Mouse (Mus musculus) lung, embryonic 14.5 days (tissue): Measurements from ENCODE around the gene Tnfrsf12a. TPM values are rescaled to one million over a fixed set of nuclear protein-coding genes. Genes with fewer than 3 reads are reported as not detected.

ENCODE experiments used
- ATAC-seq: fragments of 200-750 bp; cut with Nextera tagmentation; 2 replicates; pipeline ENCODE4 v1.8.0; 2017; ENCODE audit warnings: mild to moderate bottlenecking, moderate TSS enrichment, moderate library complexity; ENCODE audit not compliant: insufficient read depth
- DNase-seq: peaks from one replicate; pipeline ENCODE4 v3.0.0-alpha.2; 2015
- H3K27ac ChIP-seq: fragments of 300-500 bp; sonication (generic); 2 replicates; pipeline ENCODE4 v1.5.1; 2014; ENCODE audit warnings: low read depth, mild to moderate bottlenecking, moderate library complexity
- H3K27me3 ChIP-seq: fragments of 300-500 bp; sonication (generic); 2 replicates; pipeline ENCODE4 v1.6.1; 2014; ENCODE audit warnings: low read length, control low read depth; ENCODE audit not compliant: insufficient read depth
- H3K36me3 ChIP-seq: fragments of 300-500 bp; sonication (generic); 2 replicates; pipeline ENCODE4 v1.6.1; 2014; ENCODE audit warnings: control low read depth; ENCODE audit not compliant: insufficient read depth
- H3K4me1 ChIP-seq: fragments of 300-500 bp; sonication (generic); 2 replicates; pipeline ENCODE4 v1.6.1; 2014; ENCODE audit warnings: antibody characterized with exemption, control low read depth; ENCODE audit not compliant: insufficient read depth
- H3K4me2 ChIP-seq: fragments of 300-500 bp; sonication (generic); 2 replicates; pipeline ENCODE4 v1.6.1; 2014; ENCODE audit warnings: mild to moderate bottlenecking
- H3K4me3 ChIP-seq: fragments of 300-500 bp; sonication (generic); 2 replicates; pipeline ENCODE4 v1.5.1; 2014; ENCODE audit warnings: low read depth, low read length
- H3K9ac ChIP-seq: fragments of 300-500 bp; sonication (generic); 2 replicates; pipeline ENCODE4 v1.6.1; 2014
- H3K9me3 ChIP-seq: fragments of 300-500 bp; sonication (generic); 2 replicates; pipeline ENCODE4 v1.6.1; 2016; ENCODE audit warnings: low read depth, low read length, control low read depth
- CTCF ChIP-seq: IDR thresholded peaks from 2 replicates; pipeline ENCODE4 v1.5.1; 2016; ENCODE audit warnings: antibody characterized with exemption, low read depth
- WGBS: fragments of 180-500 bp; shearing (Covaris S2); extraction: QIAGEN DNeasy Blood & Tissue Kit; methylation state at CpG from one replicate; pipeline ENCODE4 v1.1.7; 2014; 5-methylcytosine and 5-hydroxymethylcytosine counted together
- polyA plus RNA-seq: library from polyadenylated mRNA; unstranded; fragments of >200 nt; fragmentation: Nextera tagmentation; extraction: Ambion mirVana; gene quantifications from 2 replicates; pipeline ENCODE4 v1.2.1, GENCODE M21; 2014

Tnfrsf12a gene
- polyA plus RNA-seq, 1 experiment from 2014 or later, result 21.6 TPM

GRCm38 (mm10) chr17:23673424-23674073 is 3.7 kb downstream of the Tnfrsf12a start, which contains the start of the genes Hcfc1r1 and Thoc6:
Hcfc1r1 (plus strand) TSS chr17:23673596.
Thoc6 (minus strand) TSS chr17:23673882.
- ATAC-seq (peak; percentile 92), DNase-seq (peak; percentile 96)
- Histone ChIP-seq H3K9me3 (no peaks in the 10 kb centered on the region), H3K4me1 (peaks cover 6% of the 10 kb centered on the region; the same call in 1 of the 2 replicates), H3K27me3 (peaks cover 4% of the 10 kb centered on the region; the same call in 1 of the 2 replicates), H3K27ac (peak within 1 kb of the TSS; percentile 80), H3K4me3 (peak within 1 kb of the TSS; percentile 61), H3K4me2 (peak within 1 kb of the TSS; percentile 96), H3K36me3 (peaks cover 24% of the 10 kb centered on the region), H3K9ac (peak within 1 kb of the TSS; percentile 59)
- TF ChIP-seq CTCF, result no peak
- WGBS, result under 1% methylated on average over 45 of the region's 45 CpGs

- Histone ChIP-seq H3K4me1 (peaks cover 6% of the 10 kb centered on the region; the same call in 1 of the 2 replicates), H3K27ac (no peak overlapping the region), H3K4me2 (peak overlapping the region; percentile 96), H3K36me3 (peaks cover 31% of the 10 kb centered on the region), H3K27me3 (peaks cover 4% of the 10 kb centered on the region; the same call in 1 of the 2 replicates), H3K9ac (no peak overlapping the region), H3K9me3 (no peaks in the 10 kb centered on the region), H3K4me3 (peak overlapping the region; percentile 61)
- 55% methylated on average over 3 of the region's 3 CpGs for WGBS
- ATAC-seq (no peak), DNase-seq (no peak)
- no peak for TF ChIP-seq CTCF
Measured at GRCm38 (mm10) chr17:23672761-23673160, 4.5 kb downstream of the Tnfrsf12a start.

- no peak overlapping the region for H3K4me3 ChIP-seq
- ATAC-seq, result no peak
- H3K9me3 ChIP-seq, result no peaks in the 10 kb centered on the region
- WGBS, result 90% methylated on average over 3 of the region's 3 CpGs
- peaks cover 6% of the 10 kb centered on the region; the same call in 1 of the 2 replicates for H3K4me1 ChIP-seq
- TF ChIP-seq CTCF, result no peak
- no peak overlapping the region for H3K4me2 ChIP-seq
- no peak for DNase-seq
- H3K9ac ChIP-seq, result no peak overlapping the region
- peaks cover 1% of the 10 kb centered on the region; the same call in 1 of the 2 replicates for H3K27me3 ChIP-seq
- H3K36me3 ChIP-seq, result peaks cover 40% of the 10 kb centered on the region
- H3K27ac ChIP-seq, result no peak overlapping the region
Measured at GRCm38 (mm10) chr17:23671519-23671918, 5.7 kb downstream of the Tnfrsf12a start.

- ATAC-seq (no peak), DNase-seq (no peak)
- Histone ChIP-seq H3K4me1 (peaks cover 6% of the 10 kb centered on the region; the same call in 1 of the 2 replicates), H3K4me3 (no peak overlapping the region), H3K9ac (no peak overlapping the region), H3K27me3 (no peaks in the 10 kb centered on the region; the same call in 1 of the 2 replicates), H3K27ac (no peak overlapping the region), H3K4me2 (no peak overlapping the region), H3K36me3 (peaks cover 40% of the 10 kb centered on the region), H3K9me3 (no peaks in the 10 kb centered on the region)
- no peak for TF ChIP-seq CTCF
- 86% methylated on average over 7 of the region's 7 CpGs for WGBS
Measured at GRCm38 (mm10) chr17:23670516-23671074, 6.7 kb downstream of the Tnfrsf12a start.

- peaks cover 34% of the 10 kb centered on the region for H3K36me3 ChIP-seq
- no peaks in the 10 kb centered on the region for H3K9me3 ChIP-seq
- no peak for ATAC-seq
- TF ChIP-seq CTCF, result no peak
- no peak for DNase-seq
- 67% methylated on average over 14 of the region's 14 CpGs for WGBS
- H3K4me3 ChIP-seq, result no peak overlapping the region
- no peak overlapping the region for H3K27ac ChIP-seq
- H3K4me2 ChIP-seq, result no peak overlapping the region
- H3K4me1 ChIP-seq, result no peaks in the 10 kb centered on the region
- H3K27me3 ChIP-seq, result peaks cover 19% of the 10 kb centered on the region
- H3K9ac ChIP-seq, result no peak overlapping the region
Measured at GRCm38 (mm10) chr17:23665511-23665910, 11.8 kb downstream of the Tnfrsf12a start.

GRCm38 (mm10) chr17:23664556-23665021 is 12.7 kb downstream of the Tnfrsf12a start:
- TF ChIP-seq CTCF, result peak; percentile 82
- no peaks in the 10 kb centered on the region for H3K9me3 ChIP-seq
- DNase-seq (peak; percentile 72), ATAC-seq (0 out of 2 replicates have a peak, but pooled peaks have one; percentile 26)
- no peak overlapping the region for H3K27ac ChIP-seq
- no peak overlapping the region for H3K4me3 ChIP-seq
- H3K4me1 ChIP-seq, result no peaks in the 10 kb centered on the region
- no peak overlapping the region for H3K4me2 ChIP-seq
- WGBS, result 12% methylated on average over 5 of the region's 5 CpGs
- no peak overlapping the region for H3K9ac ChIP-seq
- H3K27me3 ChIP-seq, result peaks cover 22% of the 10 kb centered on the region
- peaks cover 25% of the 10 kb centered on the region for H3K36me3 ChIP-seq

- Histone ChIP-seq H3K4me1 (no peaks in the 10 kb centered on the region), H3K27ac (no peak overlapping the region), H3K4me2 (no peak overlapping the region), H3K9me3 (no peaks in the 10 kb centered on the region), H3K4me3 (no peak overlapping the region), H3K36me3 (no peaks in the 10 kb centered on the region), H3K27me3 (peaks cover 22% of the 10 kb centered on the region), H3K9ac (no peak overlapping the region)
- ATAC-seq, result no peak
- WGBS, result 2% methylated on average over 9 of the region's 9 CpGs
- no peak for DNase-seq
- peak; percentile 64 for TF ChIP-seq CTCF
Measured at GRCm38 (mm10) chr17:23661526-23661925, 15.7 kb downstream of the Tnfrsf12a start.
